Mouse (Mus musculus) c-Kit-positive CD71-positive TER-119-negative erythroid progenitor cells, embryonic 14.5 days (primary cell): ENCODE data around the gene Ugcg.

Experiments used
- DNase-seq: peaks from one replicate; pipeline ENCODE4 v3.0.0-alpha.2; 2013; ENCODE audit warnings: low read depth

Gene Ugcg

GRCm38 (mm10) chr4:59189546-59190237 is 635 bp downstream of the Ugcg start:
- no peak for DNase-seq

GRCm38 (mm10) chr4:59190650-59191424 is 1.8 kb downstream of the Ugcg start:
- DNase-seq, result no peak

- no peak for DNase-seq
Observed at GRCm38 (mm10) chr4:59194731-59195496, 5.9 kb downstream of the Ugcg start.

- DNase-seq, result peak; percentile 74
Observed at GRCm38 (mm10) chr4:59196346-59197077, 7.5 kb downstream of the Ugcg start.

- DNase-seq, result no peak
Observed at GRCm38 (mm10) chr4:59197078-59197424, 8.0 kb downstream of the Ugcg start.

- DNase-seq, result no peak
Observed at GRCm38 (mm10) chr4:59197462-59197861, 8.4 kb downstream of the Ugcg start.

- DNase-seq, result no peak
Observed at GRCm38 (mm10) chr4:59199341-59199740, 10.3 kb downstream of the Ugcg start.

GRCm38 (mm10) chr4:59199805-59200204 is 10.7 kb downstream of the Ugcg start:
- DNase-seq, result no peak

- no peak for DNase-seq
Observed at GRCm38 (mm10) chr4:59200636-59201035, 11.6 kb downstream of the Ugcg start.

GRCm38 (mm10) chr4:59204616-59205015 is 15.6 kb downstream of the Ugcg start:
- no peak for DNase-seq

GRCm38 (mm10) chr4:59205758-59206340 is 16.8 kb downstream of the Ugcg start:
- no peak for DNase-seq

GRCm38 (mm10) chr4:59206600-59206999 is 17.5 kb downstream of the Ugcg start:
- DNase-seq, result no peak

GRCm38 (mm10) chr4:59208607-59209006 is 19.6 kb downstream of the Ugcg start:
- no peak for DNase-seq

GRCm38 (mm10) chr4:59211181-59211580 is 22.1 kb downstream of the Ugcg start:
- no peak for DNase-seq

- DNase-seq, result no peak
Observed at GRCm38 (mm10) chr4:59213833-59214232, 24.8 kb downstream of the Ugcg start.

- no peak for DNase-seq
Observed at GRCm38 (mm10) chr4:59214695-59215094, 25.6 kb downstream of the Ugcg start.

- peak; percentile 79 for DNase-seq
Observed at GRCm38 (mm10) chr4:59215585-59215984, 26.5 kb downstream of the Ugcg start.

GRCm38 (mm10) chr4:59217101-59217500 is 28.0 kb downstream of the Ugcg start:
- no peak for DNase-seq

GRCm38 (mm10) chr4:59218154-59218553 is 29.1 kb downstream of the Ugcg start:
- DNase-seq, result no peak

- DNase-seq, result no peak
Observed at GRCm38 (mm10) chr4:59222226-59222625, 33.2 kb downstream of the Ugcg start.

- DNase-seq, result no peak
Observed at GRCm38 (mm10) chr4:59223055-59223615, 34.1 kb downstream of the Ugcg start.
